8 mouse cellular contexts compared by ENCODE assay signal in genomic region chr11:73136587-73136986, GRCm38 (mm10). TPM values are rescaled to one million over a fixed set of nuclear protein-coding genes. Genes with fewer than 3 reads are reported as not detected.
DNase-seq lines count a peak whose midpoint lies in the region; ATAC-seq lines count a peak whose summit lies in the region.

No protein-coding gene starts in this region.

- intact Hi-C loops in left cerebral cortex, postnatal 4 days (cut with DNase I) = no loop called here

- peak overlapping the region; percentile 80 for H3K4me2 ChIP-seq in lung, embryonic 16.5 days (ENCODE audit: low read depth, low read length)
- H3K4me2 ChIP-seq in embryonic facial prominence, embryonic 11.5 days (ENCODE audit: low read depth, low read length) = peak overlapping the region; percentile 76
- H3K4me2 ChIP-seq in intestine, embryonic 15.5 days (replicated peaks) = peak overlapping the region; percentile 63
- peak overlapping the region; percentile 80 for H3K4me2 ChIP-seq in neural tube, embryonic 14.5 days (ENCODE audit: low read depth, low read length)

- WGBS in lung, embryonic 16.5 days = 59% methylated on average over 6 of the region's 6 CpGs
- WGBS in embryonic facial prominence, embryonic 11.5 days = 92% methylated on average over 6 of the region's 6 CpGs
- WGBS in intestine, embryonic 15.5 days = 64% methylated on average over 6 of the region's 6 CpGs
- 55% methylated on average over 6 of the region's 6 CpGs for WGBS in neural tube, embryonic 14.5 days

- H3K4me1 ChIP-seq in lung, embryonic 16.5 days (replicated peaks; ENCODE audit: control insufficient read depth, insufficient read depth, low read length) = peaks cover 32% of the 10 kb centered on the region
- H3K4me1 ChIP-seq in embryonic facial prominence, embryonic 11.5 days (ENCODE audit: control insufficient read depth, insufficient read depth, low read length) = no peaks in the 10 kb centered on the region; the same call in 1 of the 2 replicates
- H3K4me1 ChIP-seq in intestine, embryonic 15.5 days (replicated peaks) = peaks cover 9% of the 10 kb centered on the region; the same call in 1 of the 2 replicates
- no peaks in the 10 kb centered on the region for H3K4me1 ChIP-seq in neural tube, embryonic 14.5 days (ENCODE audit: control insufficient read depth, insufficient read depth, low read length)

- no peaks in the 10 kb centered on the region for H3K36me3 ChIP-seq in lung, embryonic 16.5 days (ENCODE audit: control insufficient read depth, insufficient read depth, low read length)
- no peaks in the 10 kb centered on the region; the same call in none of the 2 replicates for H3K36me3 ChIP-seq in embryonic facial prominence, embryonic 11.5 days (replicated peaks; ENCODE audit: control insufficient read depth, insufficient read depth, low read depth, low read length)
- peaks cover 9% of the 10 kb centered on the region; the same call in 1 of the 2 replicates for H3K36me3 ChIP-seq in intestine, embryonic 15.5 days
- no peaks in the 10 kb centered on the region for H3K36me3 ChIP-seq in neural tube, embryonic 14.5 days (ENCODE audit: control insufficient read depth, insufficient read depth, low read length)

- ATAC-seq in lung, embryonic 16.5 days (ENCODE audit: low read depth) = no peak
- no peak for ATAC-seq in embryonic facial prominence, embryonic 11.5 days (replicated peaks; ENCODE audit: insufficient number of reproducible peaks, low FRiP score, low TSS enrichment, low read depth)
- ATAC-seq in intestine, embryonic 15.5 days = no peak
- ATAC-seq in neural tube, embryonic 14.5 days (ENCODE audit: low read depth) = no peak

- H3K27ac ChIP-seq in lung, embryonic 16.5 days (ENCODE audit: low read length) = no peak overlapping the region
- H3K27ac ChIP-seq in embryonic facial prominence, embryonic 11.5 days (replicated peaks; ENCODE audit: low read depth, low read length) = no peak overlapping the region
- 0 out of 2 replicates have a peak overlapping the region, but pooled peaks have one; percentile 18 for H3K27ac ChIP-seq in intestine, embryonic 15.5 days
- no peak overlapping the region for H3K27ac ChIP-seq in neural tube, embryonic 14.5 days (ENCODE audit: low read depth, low read length)

- no peak for DNase-seq in lung, postnatal 10 days
- DNase-seq in embryonic facial prominence, embryonic 11.5 days (ENCODE audit: low spot score) = no peak
- no peak for DNase-seq in left cerebral cortex, postnatal 4 days
- no peak for DNase-seq in kidney, adult 18-20 months
- DNase-seq in cerebellum, adult 11 months = no peak

- H3K9ac ChIP-seq in lung, embryonic 16.5 days (ENCODE audit: low read length) = peak overlapping the region; percentile 84
- H3K9ac ChIP-seq in embryonic facial prominence, embryonic 11.5 days (replicated peaks; ENCODE audit: low read length) = no peak overlapping the region; the same call in none of the 2 replicates
- peak overlapping the region; percentile 58 for H3K9ac ChIP-seq in intestine, embryonic 15.5 days
- 0 out of 2 replicates have a peak overlapping the region, but pooled peaks have one; percentile 3 for H3K9ac ChIP-seq in neural tube, embryonic 14.5 days (replicated peaks; ENCODE audit: low read depth, low read length)

- H3K4me3 ChIP-seq in lung, embryonic 16.5 days (ENCODE audit: low read length) = peak overlapping the region; percentile 95
- H3K4me3 ChIP-seq in embryonic facial prominence, embryonic 11.5 days (ENCODE audit: low read depth, low read length) = peak overlapping the region; percentile 90
- peak overlapping the region; percentile 78 for H3K4me3 ChIP-seq in intestine, embryonic 15.5 days (replicated peaks)
- no peak overlapping the region for H3K4me3 ChIP-seq in neural tube, embryonic 14.5 days (ENCODE audit: low read depth, low read length)

- no peaks in the 10 kb centered on the region for H3K9me3 ChIP-seq in lung, embryonic 16.5 days (ENCODE audit: control insufficient read depth, low read length)
- H3K9me3 ChIP-seq in embryonic facial prominence, embryonic 11.5 days (replicated peaks; ENCODE audit: control insufficient read depth, low read length) = no peaks in the 10 kb centered on the region
- H3K9me3 ChIP-seq in intestine, embryonic 15.5 days = no peaks in the 10 kb centered on the region
- no peaks in the 10 kb centered on the region for H3K9me3 ChIP-seq in neural tube, embryonic 14.5 days (ENCODE audit: control insufficient read depth, low read length)

- no peaks in the 10 kb centered on the region for H3K27me3 ChIP-seq in lung, embryonic 16.5 days (ENCODE audit: control insufficient read depth, insufficient read depth, low read depth, low read length)
- no peaks in the 10 kb centered on the region for H3K27me3 ChIP-seq in embryonic facial prominence, embryonic 11.5 days (ENCODE audit: control insufficient read depth, insufficient read depth, low read length)
- H3K27me3 ChIP-seq in intestine, embryonic 15.5 days (replicated peaks) = no peaks in the 10 kb centered on the region
- no peaks in the 10 kb centered on the region for H3K27me3 ChIP-seq in neural tube, embryonic 14.5 days (ENCODE audit: control insufficient read depth, insufficient read depth, low read length)

RNA-seq across cellular contexts. Expression of gene Haspin, which starts 1.5 kb away (rescaled TPM):
- 16.8 and 18.4 TPM in 2 replicates for polyA plus RNA-seq in lung, embryonic 16.5 days (2015; fragmentation: Nextera tagmentation; extraction: Ambion mirVana)
- polyA plus RNA-seq in embryonic facial prominence, embryonic 11.5 days (2014; fragmentation: Nextera tagmentation; extraction: Ambion mirVana) = 20.1 and 21.6 TPM in 2 replicates
- polyA plus RNA-seq in intestine, embryonic 15.5 days (2015; fragmentation: Nextera tagmentation; extraction: Ambion mirVana) = 15.2 and 16.5 TPM in 2 replicates
- 1.4 and 2.5 TPM in 2 replicates for polyA plus RNA-seq in neural tube, embryonic 14.5 days (2014; fragmentation: Nextera tagmentation; extraction: Ambion mirVana)
- 1 to 10 TPM; 1.6 TPM for total RNA-seq in left cerebral cortex, postnatal 4 days (2021)

RNA-seq across cellular contexts. Expression of gene P2rx5, which starts 23.6 kb away (rescaled TPM):
- polyA plus RNA-seq in lung, embryonic 16.5 days (2015; fragmentation: Nextera tagmentation; extraction: Ambion mirVana) = 0.18 and 0.70 TPM in 2 replicates
- polyA plus RNA-seq in embryonic facial prominence, embryonic 11.5 days (2014; fragmentation: Nextera tagmentation; extraction: Ambion mirVana) = 0.14 TPM in 1 of 2 replicates, not detected in the other
- polyA plus RNA-seq in intestine, embryonic 15.5 days (2015; fragmentation: Nextera tagmentation; extraction: Ambion mirVana) = 0.09 TPM in 1 of 2 replicates, not detected in the other
- 0.39 and 0.57 TPM in 2 replicates for polyA plus RNA-seq in neural tube, embryonic 14.5 days (2014; fragmentation: Nextera tagmentation; extraction: Ambion mirVana)
- 1 to 10 TPM in 1 of 2 experiments, under 1 TPM in 1; 0.72 to 1.0 TPM for total RNA-seq in left cerebral cortex, postnatal 4 days (2021)

RNA-seq across cellular contexts. Expression of gene Emc6, which starts 40.2 kb away (rescaled TPM):
- 117 and 121 TPM in 2 replicates for polyA plus RNA-seq in lung, embryonic 16.5 days (2015; fragmentation: Nextera tagmentation; extraction: Ambion mirVana)
- polyA plus RNA-seq in embryonic facial prominence, embryonic 11.5 days (2014; fragmentation: Nextera tagmentation; extraction: Ambion mirVana) = 112 and 115 TPM in 2 replicates
- 118 and 126 TPM in 2 replicates for polyA plus RNA-seq in intestine, embryonic 15.5 days (2015; fragmentation: Nextera tagmentation; extraction: Ambion mirVana)
- polyA plus RNA-seq in neural tube, embryonic 14.5 days (2014; fragmentation: Nextera tagmentation; extraction: Ambion mirVana) = 147 and 158 TPM in 2 replicates
- total RNA-seq in left cerebral cortex, postnatal 4 days (2021) = 10 to 100 TPM; 59.8 to 64.3 TPM

RNA-seq across cellular contexts. Expression of gene Tax1bp3, which starts 40.3 kb away (rescaled TPM):
- polyA plus RNA-seq in lung, embryonic 16.5 days (2015; fragmentation: Nextera tagmentation; extraction: Ambion mirVana) = 275 and 278 TPM in 2 replicates
- polyA plus RNA-seq in embryonic facial prominence, embryonic 11.5 days (2014; fragmentation: Nextera tagmentation; extraction: Ambion mirVana) = 218 and 228 TPM in 2 replicates
- polyA plus RNA-seq in intestine, embryonic 15.5 days (2015; fragmentation: Nextera tagmentation; extraction: Ambion mirVana) = 208 and 212 TPM in 2 replicates
- 103 and 149 TPM in 2 replicates for polyA plus RNA-seq in neural tube, embryonic 14.5 days (2014; fragmentation: Nextera tagmentation; extraction: Ambion mirVana)
- total RNA-seq in left cerebral cortex, postnatal 4 days (2021) = 10 to 100 TPM; 42.2 to 42.5 TPM

RNA-seq across cellular contexts. Expression of gene Itgae, which starts 46.2 kb away (rescaled TPM):
- 0.63 and 0.68 TPM in 2 replicates for polyA plus RNA-seq in lung, embryonic 16.5 days (2015; fragmentation: Nextera tagmentation; extraction: Ambion mirVana)
- polyA plus RNA-seq in embryonic facial prominence, embryonic 11.5 days (2014; fragmentation: Nextera tagmentation; extraction: Ambion mirVana) = 0.06 and 0.17 TPM in 2 replicates
- 0.19 and 0.35 TPM in 2 replicates for polyA plus RNA-seq in intestine, embryonic 15.5 days (2015; fragmentation: Nextera tagmentation; extraction: Ambion mirVana)
- 0.16 and 0.26 TPM in 2 replicates for polyA plus RNA-seq in neural tube, embryonic 14.5 days (2014; fragmentation: Nextera tagmentation; extraction: Ambion mirVana)
- total RNA-seq in left cerebral cortex, postnatal 4 days (2021) = not detected
